Mouse (Mus musculus) ES-Bruce4 (cell line): ENCODE results near the gene Gm12166. TPM values are rescaled to one million over a fixed set of nuclear protein-coding genes. Genes with fewer than 3 reads are reported as not detected.

ENCODE experiments used
- H3K27ac ChIP-seq: 2 replicates; pipeline ENCODE4 v1.5.1; 2012; ENCODE audit warnings: low read length, inconsistent platforms; ENCODE audit not compliant: insufficient read depth
- H3K27me3 ChIP-seq: 2 replicates; pipeline ENCODE4 v1.6.1; 2012; ENCODE audit warnings: mild to moderate bottlenecking, low read length, inconsistent platforms; ENCODE audit not compliant: control insufficient read depth, poor library complexity, insufficient read depth, severe bottlenecking
- H3K36me3 ChIP-seq: 2 replicates; pipeline ENCODE4 v1.6.1; 2012; ENCODE audit warnings: inconsistent platforms, mild to moderate bottlenecking, low read length, moderate library complexity; ENCODE audit not compliant: control insufficient read depth, poor library complexity, insufficient read depth, severe bottlenecking
- H3K4me1 ChIP-seq: one replicate; pipeline ENCODE4 v1.8.1; 2011; ENCODE audit warnings: low read length; ENCODE audit not compliant: control insufficient read depth, insufficient read depth
- H3K4me3 ChIP-seq: 2 replicates; pipeline ENCODE4 v1.5.1; 2011; ENCODE audit warnings: low read depth, mild to moderate bottlenecking, low read length
- H3K9ac ChIP-seq: 2 replicates; pipeline ENCODE4 v1.6.1; 2012; ENCODE audit warnings: low read depth, mild to moderate bottlenecking, inconsistent platforms; ENCODE audit not compliant: poor library complexity, severe bottlenecking
- H3K9me3 ChIP-seq: replicated peaks from 2 replicates; pipeline ENCODE4 v1.6.1; 2012; ENCODE audit warnings: mild to moderate bottlenecking, low read length, inconsistent platforms; ENCODE audit not compliant: control insufficient read depth, poor library complexity, insufficient read depth, severe bottlenecking
- CTCF ChIP-seq: IDR thresholded peaks from one replicate; pipeline ENCODE4 v1.8.1; 2011; ENCODE audit warnings: low read depth, low read length
- EP300 ChIP-seq: IDR thresholded peaks from 2 replicates; pipeline ENCODE4 v1.6.1; 2011; ENCODE audit warnings: low read depth, low read length; ENCODE audit not compliant: insufficient read depth
- POLR2A ChIP-seq: IDR thresholded peaks from one replicate; pipeline ENCODE4 v1.8.1; 2011; ENCODE audit warnings: low read length; ENCODE audit not compliant: insufficient read depth
- polyA plus RNA-seq: library from polyadenylated mRNA; stranded (reverse); fragments of >200 nt; gene quantifications from 2 replicates; pipeline ENCODE4 v1.2.4, GENCODE M21; 2011; ENCODE audit warnings: low read depth; ENCODE audit not compliant: missing spikeins, insufficient read depth, insufficient read length

The Gm12166 gene
- polyA plus RNA-seq, 1 experiment, result 5.5 TPM

DNA sequence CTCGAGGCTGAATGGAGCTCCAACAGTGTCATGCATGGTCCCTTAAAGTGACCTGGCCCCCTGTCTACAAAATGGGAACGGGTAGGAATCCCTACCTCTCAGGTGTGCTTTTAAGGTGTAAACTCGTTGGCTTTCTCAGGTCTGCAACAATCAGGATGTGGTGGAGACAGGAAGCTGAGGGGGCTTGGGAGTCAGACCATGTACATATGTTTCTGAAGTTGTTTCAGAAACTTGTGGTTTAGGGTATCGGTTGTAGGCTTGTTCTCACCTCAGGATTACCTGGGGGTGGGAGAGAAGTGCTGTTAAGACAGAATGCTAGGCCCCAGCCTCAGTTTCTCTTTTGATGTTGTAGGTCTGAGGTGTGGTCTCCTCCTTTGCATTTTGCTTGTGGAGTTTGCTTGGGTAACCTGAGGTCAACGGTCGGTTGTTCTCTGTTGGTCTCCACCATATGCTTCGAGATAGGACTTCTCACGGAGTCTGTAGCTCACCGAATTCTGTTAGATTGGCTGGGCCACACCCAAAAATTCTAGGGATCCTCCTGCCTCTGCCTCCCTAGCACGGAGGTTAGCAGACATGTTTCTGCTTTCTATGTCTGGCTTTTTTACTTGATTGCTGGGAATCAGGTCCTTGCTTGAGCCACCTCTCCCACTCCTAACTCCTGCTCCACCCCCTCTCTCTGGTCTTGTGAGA is 38.1 kb upstream of the Gm12166 start:
- Histone ChIP-seq H3K27ac (peak overlapping the region; percentile 71), H3K9ac (no peak overlapping the region), H3K4me1 (peaks cover 17% of the 10 kb centered on the region), H3K36me3 (peaks cover 7% of the 10 kb centered on the region), H3K9me3 (no peaks in the 10 kb centered on the region), H3K27me3 (no peaks in the 10 kb centered on the region), H3K4me3 (no peak overlapping the region)
- TF ChIP-seq POLR2A (no peak), CTCF (no peak), EP300 (no peak)

DNA sequence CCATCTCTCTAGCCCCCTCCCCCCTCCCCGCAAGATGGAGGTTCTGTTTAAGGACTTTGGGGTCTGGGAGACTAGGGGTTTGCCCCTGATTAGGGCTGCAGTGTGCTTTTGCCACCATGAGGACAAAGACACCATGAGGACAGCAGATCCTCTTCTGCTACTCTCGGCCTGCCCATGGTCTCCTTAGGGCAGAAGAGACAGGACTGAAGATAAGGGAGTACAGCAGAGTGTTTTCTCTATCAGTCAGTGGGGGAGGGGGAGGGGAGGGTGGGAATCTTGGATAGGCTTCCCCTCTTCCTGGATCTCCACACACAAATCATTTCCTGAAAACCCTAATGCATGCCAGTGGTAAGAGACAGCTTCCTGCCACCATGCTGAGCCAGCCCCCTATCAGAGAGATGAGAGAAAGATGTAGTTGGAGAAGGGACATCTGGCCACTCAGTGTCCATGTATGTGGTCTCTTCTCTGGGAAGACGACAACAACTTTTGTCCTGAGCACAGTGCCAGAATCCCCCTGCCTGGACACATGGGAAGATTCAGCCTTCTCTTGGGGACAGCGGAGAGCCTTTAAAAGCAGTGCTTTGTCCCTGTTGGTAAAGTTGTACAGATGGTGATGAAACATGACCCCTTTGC is 37.1 kb upstream of the Gm12166 start:
- H3K27me3 ChIP-seq, result no peaks in the 10 kb centered on the region
- no peak overlapping the region for H3K9ac ChIP-seq
- H3K27ac ChIP-seq, result peak overlapping the region; percentile 28
- H3K36me3 ChIP-seq, result peaks cover 6% of the 10 kb centered on the region
- TF ChIP-seq CTCF, result no peak
- no peak for TF ChIP-seq POLR2A
- TF ChIP-seq EP300, result no peak
- peaks cover 17% of the 10 kb centered on the region for H3K4me1 ChIP-seq
- no peaks in the 10 kb centered on the region for H3K9me3 ChIP-seq
- H3K4me3 ChIP-seq, result no peak overlapping the region

DNA sequence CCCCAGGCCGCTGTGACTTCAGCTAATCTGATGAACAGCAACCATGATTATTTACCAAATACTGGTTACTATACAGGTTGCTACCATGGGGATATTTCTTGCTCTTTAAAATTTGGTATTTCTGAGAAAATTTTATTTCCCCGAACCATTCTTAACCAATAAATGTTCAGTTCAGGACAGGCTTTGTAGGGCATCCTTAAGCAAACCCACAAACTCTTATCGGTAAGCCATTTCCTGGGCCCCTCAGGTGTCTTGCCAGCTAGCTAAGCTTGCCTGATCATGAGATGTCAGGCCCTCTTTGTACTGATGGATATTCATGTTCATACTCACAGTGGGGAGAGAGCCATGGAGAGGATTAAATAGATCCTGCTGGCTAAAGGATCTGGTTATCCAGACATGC is 34.3 kb upstream of the Gm12166 start:
- H3K27me3 ChIP-seq, result no peaks in the 10 kb centered on the region
- peak overlapping the region; percentile 63 for H3K27ac ChIP-seq
- peaks cover 5% of the 10 kb centered on the region; the same call in 1 of the 2 replicates for H3K36me3 ChIP-seq
- H3K4me1 ChIP-seq, result peaks cover 15% of the 10 kb centered on the region
- H3K9me3 ChIP-seq, result no peaks in the 10 kb centered on the region
- no peak overlapping the region for H3K9ac ChIP-seq
- TF ChIP-seq POLR2A (no peak), CTCF (no peak), EP300 (no peak)
- no peak overlapping the region for H3K4me3 ChIP-seq

DNA sequence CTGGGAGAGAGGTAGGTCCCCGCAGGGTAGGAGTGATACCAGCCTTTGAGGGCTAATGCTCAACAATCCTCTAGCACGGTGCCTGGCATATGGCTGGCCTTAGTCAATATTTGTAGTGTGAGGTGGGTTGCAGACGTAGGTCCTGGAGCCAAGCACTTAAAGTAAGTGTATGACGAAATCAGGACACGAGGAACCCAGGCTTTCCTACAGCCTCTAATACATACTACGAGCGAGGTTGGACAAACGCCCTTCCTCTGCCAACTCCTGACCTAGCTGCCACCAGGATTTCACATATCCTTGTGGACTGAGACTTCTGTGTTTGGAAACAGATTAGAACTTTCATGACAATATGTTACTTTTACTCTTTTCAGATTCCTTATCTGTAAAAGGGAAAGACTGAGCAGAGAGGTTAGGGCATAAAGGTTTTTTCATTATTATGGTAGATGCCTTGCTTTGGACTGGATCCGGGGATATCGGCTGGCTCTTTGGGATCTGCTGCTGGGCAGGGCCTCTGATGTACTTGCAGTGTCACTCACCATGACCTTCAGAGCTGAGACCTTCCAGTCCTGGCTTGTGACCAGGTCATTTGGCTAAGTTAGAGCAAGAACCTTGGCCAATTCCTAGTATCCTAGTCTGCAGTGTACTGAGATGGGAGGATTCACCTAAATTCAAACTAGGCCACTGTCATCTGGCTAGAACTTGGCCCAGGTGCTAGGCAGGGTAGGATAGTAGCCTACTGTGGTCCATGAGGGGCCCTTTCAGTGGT is 33.5 kb upstream of the Gm12166 start:
- Histone ChIP-seq H3K27ac (no peak overlapping the region), H3K9me3 (no peaks in the 10 kb centered on the region; the same call in 1 of the 2 replicates), H3K36me3 (peaks cover 5% of the 10 kb centered on the region; the same call in 1 of the 2 replicates), H3K4me1 (peaks cover 11% of the 10 kb centered on the region), H3K27me3 (no peaks in the 10 kb centered on the region), H3K9ac (no peak overlapping the region), H3K4me3 (no peak overlapping the region)
- TF ChIP-seq EP300 (no peak), POLR2A (no peak), CTCF (no peak)

DNA sequence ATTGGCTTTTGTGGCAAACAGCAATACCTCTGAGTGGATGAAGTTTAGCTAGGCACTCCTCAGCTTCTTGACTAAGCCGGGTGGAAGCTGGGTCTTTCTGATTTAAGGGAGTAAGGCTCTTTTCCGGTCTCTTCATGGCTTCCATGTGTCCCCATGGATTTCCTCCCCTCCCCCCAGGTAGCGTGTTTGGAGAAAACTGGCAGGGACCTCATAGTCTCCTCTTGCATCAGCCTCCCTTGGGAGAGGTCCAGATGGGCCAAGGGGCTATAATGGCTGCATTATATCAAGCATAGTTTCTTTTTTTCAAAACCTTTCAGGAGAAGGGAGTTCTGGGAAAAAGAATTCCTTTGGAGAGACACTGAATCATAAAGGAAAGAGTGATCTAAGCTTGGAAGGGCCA is 32.4 kb upstream of the Gm12166 start:
- Histone ChIP-seq H3K36me3 (peaks cover 5% of the 10 kb centered on the region; the same call in 1 of the 2 replicates), H3K4me1 (peaks cover 10% of the 10 kb centered on the region), H3K4me3 (no peak overlapping the region), H3K9me3 (peaks cover 3% of the 10 kb centered on the region; the same call in 1 of the 2 replicates), H3K9ac (no peak overlapping the region), H3K27ac (no peak overlapping the region), H3K27me3 (no peaks in the 10 kb centered on the region)
- no peak for TF ChIP-seq EP300
- TF ChIP-seq POLR2A, result no peak
- no peak for TF ChIP-seq CTCF
